Mouse (Mus musculus) E14TG2a.4 (cell line): ENCODE measurements around the gene Pinlyp.
A peak's percentile ranks its signal among the peaks of the same experiment; 100 is the strongest.

ENCODE experiments used
- CTCF ChIP-seq: conservative IDR thresholded peaks from 2 replicates; pipeline ENCODE4 v1.5.1; 2014; ENCODE audit warnings: low read length
- POU5F1 ChIP-seq: IDR thresholded peaks from 2 replicates; pipeline ENCODE4 v1.6.1; 2014; ENCODE audit warnings: low read length, borderline replicate concordance

GRCm38 (mm10) chr7:24572455-24572854 is 26.5 kb upstream of the Pinlyp start:
- TF ChIP-seq POU5F1: no peak
- peak; percentile 67 for TF ChIP-seq CTCF
